Mouse (Mus musculus) intestine, embryonic 14.5 days (tissue): ENCODE measurements around the gene Stx8. TPM values are rescaled to one million over a fixed set of nuclear protein-coding genes. Genes with fewer than 3 reads are reported as not detected.

Source experiments
- ATAC-seq: fragments of 200-750 bp; cut with Nextera tagmentation; replicated peaks from 2 replicates; pipeline ENCODE4 v1.8.0; 2017; ENCODE audit warnings: low read depth, moderate number of reproducible peaks, moderate TSS enrichment, moderate library complexity; ENCODE audit not compliant: low FRiP score, low TSS enrichment
- DNase-seq: peaks from one replicate; pipeline ENCODE4 v3.0.0-alpha.2; 2018; ENCODE audit warnings: low spot score
- H3K27ac ChIP-seq: fragments of 300-500 bp; sonication (generic); 2 replicates; pipeline ENCODE4 v1.5.1; 2014; ENCODE audit warnings: low read depth, mild to moderate bottlenecking, control low read depth
- H3K27me3 ChIP-seq: fragments of 300-500 bp; sonication (generic); replicated peaks from 2 replicates; pipeline ENCODE4 v1.6.1; 2014; ENCODE audit warnings: low read length, control low read depth; ENCODE audit not compliant: control insufficient read depth, insufficient read depth
- H3K36me3 ChIP-seq: fragments of 300-500 bp; sonication (generic); 2 replicates; pipeline ENCODE4 v1.6.1; 2014; ENCODE audit warnings: low read length, control low read depth; ENCODE audit not compliant: control insufficient read depth, insufficient read depth
- H3K4me1 ChIP-seq: fragments of 300-500 bp; sonication (generic); replicated peaks from 2 replicates; pipeline ENCODE4 v1.6.1; 2014; ENCODE audit warnings: low read length, control low read depth, mixed read lengths; ENCODE audit not compliant: control insufficient read depth, insufficient read depth
- H3K4me2 ChIP-seq: fragments of 300-500 bp; sonication (generic); 2 replicates; pipeline ENCODE4 v1.6.1; 2014; ENCODE audit warnings: low read length
- H3K4me3 ChIP-seq: fragments of 300-500 bp; sonication (generic); 2 replicates; pipeline ENCODE4 v1.5.1; 2014; ENCODE audit warnings: low read depth, low read length, control low read depth, mixed read lengths
- H3K9ac ChIP-seq: fragments of 300-500 bp; sonication (generic); 2 replicates; pipeline ENCODE4 v1.6.1; 2014; ENCODE audit warnings: mild to moderate bottlenecking, low read length
- H3K9me3 ChIP-seq: fragments of 300-500 bp; sonication (generic); 2 replicates; pipeline ENCODE4 v1.6.1; 2016; ENCODE audit warnings: low read length, control low read depth; ENCODE audit not compliant: control insufficient read depth
- WGBS: fragments of 180-500 bp; shearing (Covaris S2); extraction: QIAGEN DNeasy Blood & Tissue Kit; methylation state at CpG from one replicate; pipeline ENCODE4 v1.1.7; 2014; 5-methylcytosine and 5-hydroxymethylcytosine counted together
- polyA plus RNA-seq: library from polyadenylated mRNA; unstranded; fragments of >200 nt; fragmentation: Nextera tagmentation; extraction: Ambion mirVana; gene quantifications from 2 replicates; pipeline ENCODE4 v1.2.1, GENCODE M21; 2014

Stx8 gene
- polyA plus RNA-seq, 1 experiment from 2014 or later: 51.3 TPM

DNA sequence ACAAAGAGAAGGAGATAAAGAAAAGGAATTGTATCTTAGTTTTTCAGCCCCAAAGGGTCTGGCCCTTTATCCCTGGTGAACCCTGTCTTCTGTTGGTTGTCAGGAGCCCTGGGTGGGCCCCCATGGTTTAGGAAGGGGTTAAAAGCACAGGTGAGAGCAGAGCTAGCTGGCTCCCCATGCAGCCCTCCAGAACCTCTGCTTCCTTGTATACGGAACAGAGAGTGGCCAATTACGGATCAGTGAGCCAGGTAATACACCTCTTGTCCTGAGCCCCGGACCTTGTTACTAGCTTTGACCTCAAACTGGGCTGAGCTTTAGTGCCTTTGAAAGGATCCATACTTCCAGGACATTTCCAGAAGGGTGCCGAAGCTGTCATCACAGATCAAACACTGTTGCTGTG is 234.5 kb downstream of the Stx8 start:
- ATAC-seq (no peak), DNase-seq (no peak)
- WGBS: 72% methylated on average over 4 of the region's 4 CpGs
- Histone ChIP-seq H3K4me1 (peaks cover 26% of the 10 kb centered on the region), H3K36me3 (no peaks in the 10 kb centered on the region), H3K4me2 (no peak overlapping the region), H3K4me3 (no peak overlapping the region), H3K27ac (no peak overlapping the region), H3K9ac (no peak overlapping the region), H3K9me3 (no peaks in the 10 kb centered on the region), H3K27me3 (no peaks in the 10 kb centered on the region)

DNA sequence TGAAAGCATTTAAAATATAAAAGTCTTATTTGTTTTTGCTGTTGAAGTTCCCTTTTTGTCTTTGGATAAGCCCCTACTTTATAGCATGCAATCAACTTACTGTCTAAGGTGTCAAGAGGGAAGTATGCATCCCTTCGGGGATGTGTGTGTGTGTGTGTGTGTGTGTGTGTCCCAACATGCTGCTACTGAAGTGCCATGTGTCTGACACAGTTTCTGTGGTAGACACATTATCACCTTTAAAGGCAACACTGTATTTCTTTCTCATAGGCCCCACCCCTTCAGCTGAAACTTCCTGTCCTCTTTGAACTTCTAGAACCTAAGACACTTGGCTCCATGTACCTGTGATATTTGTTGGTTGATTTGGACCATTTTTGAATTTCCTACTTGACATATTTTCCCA is 235.1 kb downstream of the Stx8 start:
- H3K27me3 ChIP-seq: no peaks in the 10 kb centered on the region
- H3K4me3 ChIP-seq: no peak overlapping the region
- H3K9me3 ChIP-seq: no peaks in the 10 kb centered on the region
- 67% methylated on average over 1 of the region's 1 CpGs for WGBS
- no peak overlapping the region for H3K9ac ChIP-seq
- DNase-seq: no peak
- no peak for ATAC-seq
- H3K4me2 ChIP-seq: no peak overlapping the region
- H3K27ac ChIP-seq: no peak overlapping the region
- H3K4me1 ChIP-seq: peaks cover 21% of the 10 kb centered on the region
- no peaks in the 10 kb centered on the region for H3K36me3 ChIP-seq

- H3K27ac ChIP-seq: no peak overlapping the region
- no peak overlapping the region for H3K4me2 ChIP-seq
- DNase-seq (no peak), ATAC-seq (no peak)
- WGBS: 83% methylated on average over 10 of the region's 10 CpGs
- no peaks in the 10 kb centered on the region for H3K9me3 ChIP-seq
- H3K4me3 ChIP-seq: no peak overlapping the region
- peaks cover 14% of the 10 kb centered on the region for H3K4me1 ChIP-seq
- H3K9ac ChIP-seq: no peak overlapping the region
- H3K27me3 ChIP-seq: no peaks in the 10 kb centered on the region
- H3K36me3 ChIP-seq: no peaks in the 10 kb centered on the region
These were observed 235.9 kb downstream of the Stx8 start for GRCm38 (mm10) chr11:68201811-68202459.

GRCm38 (mm10) chr11:68202561-68202960 is 236.6 kb downstream of the Stx8 start:
- Histone ChIP-seq H3K9ac (no peak overlapping the region), H3K4me2 (no peak overlapping the region), H3K27me3 (no peaks in the 10 kb centered on the region), H3K36me3 (no peaks in the 10 kb centered on the region), H3K4me3 (no peak overlapping the region), H3K4me1 (peaks cover 14% of the 10 kb centered on the region; the same call in 1 of the 2 replicates), H3K27ac (no peak overlapping the region), H3K9me3 (no peaks in the 10 kb centered on the region)
- DNase-seq (no peak), ATAC-seq (no peak)
- WGBS: 64% methylated on average over 10 of the region's 10 CpGs

DNA sequence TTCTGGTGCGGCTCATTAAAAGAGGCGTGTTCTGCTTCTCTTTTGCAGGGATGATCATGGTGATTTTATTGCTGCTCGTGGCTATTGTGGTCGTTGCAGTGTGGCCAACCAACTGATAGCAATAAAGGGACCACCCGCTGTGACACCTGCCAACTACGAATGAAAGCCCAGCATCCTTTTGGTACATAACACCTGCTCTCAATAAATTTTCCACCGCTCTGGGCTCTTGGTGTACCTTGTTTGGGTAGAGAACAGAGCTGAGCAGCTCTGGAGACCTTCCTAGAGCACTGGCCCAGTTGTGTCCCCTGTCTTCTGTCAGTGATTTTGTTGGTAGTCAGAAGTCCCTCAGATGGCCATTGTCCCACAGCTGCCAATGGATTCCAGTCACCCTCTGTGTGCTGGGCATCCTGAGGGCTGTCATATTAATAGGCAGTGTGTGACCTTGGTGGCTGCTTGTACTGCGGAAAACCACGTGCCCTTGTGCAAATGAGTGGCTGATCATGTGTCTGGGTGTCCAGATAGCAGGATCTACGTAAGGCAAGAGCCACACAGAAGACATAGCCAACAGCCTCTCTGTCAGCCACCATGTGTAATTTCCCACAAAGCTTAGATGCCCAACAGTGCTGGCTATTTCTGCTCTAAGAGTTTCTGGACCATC is 237.8 kb downstream of the Stx8 start:
- WGBS: 59% methylated on average over 10 of the region's 10 CpGs
- DNase-seq (no peak), ATAC-seq (no peak)
- Histone ChIP-seq H3K9me3 (no peaks in the 10 kb centered on the region), H3K27ac (no peak overlapping the region), H3K4me3 (no peak overlapping the region), H3K4me2 (no peak overlapping the region), H3K9ac (no peak overlapping the region), H3K27me3 (no peaks in the 10 kb centered on the region), H3K36me3 (no peaks in the 10 kb centered on the region), H3K4me1 (peaks cover 14% of the 10 kb centered on the region; the same call in 1 of the 2 replicates)

GRCm38 (mm10) chr11:68204407-68204806 is 238.4 kb downstream of the Stx8 start:
- no peaks in the 10 kb centered on the region for H3K36me3 ChIP-seq
- H3K4me2 ChIP-seq: no peak overlapping the region
- H3K27me3 ChIP-seq: no peaks in the 10 kb centered on the region
- 46% methylated on average over 5 of the region's 5 CpGs for WGBS
- no peak overlapping the region for H3K4me3 ChIP-seq
- DNase-seq: no peak
- H3K9me3 ChIP-seq: no peaks in the 10 kb centered on the region
- ATAC-seq: no peak
- no peak overlapping the region; the same call in 1 of the 2 replicates for H3K27ac ChIP-seq
- H3K4me1 ChIP-seq: peaks cover 16% of the 10 kb centered on the region; the same call in 1 of the 2 replicates
- no peak overlapping the region for H3K9ac ChIP-seq

- 86% methylated on average over 10 of the region's 10 CpGs for WGBS
- no peak overlapping the region for H3K27ac ChIP-seq
- no peak overlapping the region for H3K9ac ChIP-seq
- no peaks in the 10 kb centered on the region for H3K27me3 ChIP-seq
- H3K36me3 ChIP-seq: no peaks in the 10 kb centered on the region
- DNase-seq (no peak), ATAC-seq (no peak)
- H3K4me3 ChIP-seq: no peak overlapping the region
- H3K9me3 ChIP-seq: no peaks in the 10 kb centered on the region
- H3K4me1 ChIP-seq: peaks cover 6% of the 10 kb centered on the region; the same call in 1 of the 2 replicates
- no peak overlapping the region for H3K4me2 ChIP-seq
These were observed 239.7 kb downstream of the Stx8 start for GRCm38 (mm10) chr11:68205572-68206229.

DNA sequence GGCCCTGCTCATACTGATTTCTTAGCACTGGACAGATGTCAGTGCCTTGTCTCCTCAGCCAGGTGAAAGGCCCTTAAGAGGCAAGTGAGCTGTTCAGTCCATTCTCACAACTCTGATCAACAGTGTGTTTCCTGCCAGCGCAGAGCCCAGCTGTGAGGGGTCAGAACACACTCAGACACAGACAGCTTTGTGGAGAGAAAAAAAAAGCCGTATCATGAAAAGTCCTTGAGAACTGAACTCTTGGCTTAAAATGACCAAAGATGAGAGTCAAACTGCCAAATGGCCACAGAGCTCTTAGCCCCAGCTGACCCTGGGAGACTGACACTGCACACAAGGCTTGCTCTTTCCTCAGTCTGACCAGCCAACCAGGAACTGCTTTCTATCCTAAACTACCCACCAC is 242.0 kb downstream of the Stx8 start:
- H3K9me3 ChIP-seq: no peaks in the 10 kb centered on the region
- H3K9ac ChIP-seq: no peak overlapping the region
- H3K4me3 ChIP-seq: no peak overlapping the region
- H3K36me3 ChIP-seq: no peaks in the 10 kb centered on the region
- H3K4me2 ChIP-seq: no peak overlapping the region
- 57% methylated on average over 2 of the region's 2 CpGs for WGBS
- ATAC-seq (no peak), DNase-seq (no peak)
- H3K4me1 ChIP-seq: peaks cover 18% of the 10 kb centered on the region
- no peaks in the 10 kb centered on the region for H3K27me3 ChIP-seq
- peak overlapping the region; percentile 66 for H3K27ac ChIP-seq
